In genomic region chr13:60347881-60348280, GRCm38 (mm10) we compare ENCODE assay signal across 8 mouse cellular contexts.
DNase-seq lines count a peak whose midpoint lies in the region; ATAC-seq and TF ChIP-seq lines count a peak whose summit lies in the region.

No protein-coding gene starts in this region.

- H3K4me2 ChIP-seq in lung, postnatal 0 days (replicated peaks; ENCODE audit: low read depth, low read length) = no peak overlapping the region
- no peak overlapping the region for H3K4me2 ChIP-seq in liver, postnatal 0 days (ENCODE audit: low read depth, low read length)

- no peak overlapping the region for H3K27ac ChIP-seq in lung, postnatal 0 days (ENCODE audit: low read length)
- no peak overlapping the region for H3K27ac ChIP-seq in liver, postnatal 0 days (ENCODE audit: low read depth)

- peak; percentile 26 for TF ChIP-seq CTCF in lung, postnatal 0 days (IDR thresholded peaks at IDR 0.05)
- no peak for TF ChIP-seq CTCF in liver, postnatal 0 days (IDR thresholded peaks at IDR 0.05; ENCODE audit: low read depth)

- H3K36me3 ChIP-seq in lung, postnatal 0 days (ENCODE audit: insufficient read depth, low read length) = no peaks in the 10 kb centered on the region
- H3K36me3 ChIP-seq in liver, postnatal 0 days (replicated peaks; ENCODE audit: insufficient read depth, low read length) = no peaks in the 10 kb centered on the region

- H3K4me3 ChIP-seq in lung, postnatal 0 days (ENCODE audit: low read depth, low read length) = no peak overlapping the region
- no peak overlapping the region for H3K4me3 ChIP-seq in liver, postnatal 0 days (ENCODE audit: low read depth, low read length)

- TF ChIP-seq EP300 in lung, postnatal 0 days (IDR thresholded peaks at IDR 0.05) = no peak
- no peak for TF ChIP-seq EP300 in liver, postnatal 0 days (IDR thresholded peaks at IDR 0.05; ENCODE audit: low read depth)

- H3K27me3 ChIP-seq in lung, postnatal 0 days (replicated peaks; ENCODE audit: insufficient read depth, low read length) = no peaks in the 10 kb centered on the region
- no peaks in the 10 kb centered on the region for H3K27me3 ChIP-seq in liver, postnatal 0 days (ENCODE audit: insufficient read depth, low read length)

- H3K9me3 ChIP-seq in lung, postnatal 0 days (ENCODE audit: low read length) = no peaks in the 10 kb centered on the region
- H3K9me3 ChIP-seq in liver, postnatal 0 days (ENCODE audit: low read length) = no peaks in the 10 kb centered on the region

- H3K4me1 ChIP-seq in lung, postnatal 0 days (ENCODE audit: insufficient read depth, low read depth, low read length) = no peaks in the 10 kb centered on the region
- no peaks in the 10 kb centered on the region for H3K4me1 ChIP-seq in liver, postnatal 0 days (ENCODE audit: insufficient read depth)

- peak; percentile 19 to 58 for DNase-seq in adrenal gland, adult (ENCODE audit: inconsistent age in 2 of 2, low spot score in 1 of 2)
- no peak for DNase-seq in adrenal gland, adult 18-20 months (ENCODE audit: low spot score in 2 of 2)
- no peak for DNase-seq in lung, postnatal 0 days (ENCODE audit: low spot score)
- DNase-seq in lung, postnatal 14 days = no peak
- DNase-seq in heart, postnatal 4 days = peak; percentile 45
- DNase-seq in ovary, postnatal 36 days (ENCODE audit: low spot score) = peak; percentile 26
- no peak for DNase-seq in liver, postnatal 0 days

- ATAC-seq in lung, postnatal 0 days = no peak
- no peak for ATAC-seq in liver, postnatal 0 days
- ATAC-seq in frontal cortex, adult (ENCODE audit: low TSS enrichment) = no peak

- 12% methylated on average over 7 of the region's 7 CpGs for WGBS in lung, postnatal 0 days
- WGBS in liver, postnatal 0 days (ENCODE audit: insufficient replicate concordance) = 57% methylated on average over 7 of the region's 7 CpGs

- no peak overlapping the region for H3K9ac ChIP-seq in lung, postnatal 0 days (replicated peaks; ENCODE audit: low read depth)
- H3K9ac ChIP-seq in liver, postnatal 0 days (replicated peaks) = no peak overlapping the region

Comparison
In these comparisons a context has a peak if more than half of its experiments do, and no peak if none do; other contexts are left out.
1. DNase-seq: peak in adrenal gland, adult (2 of 2), heart, postnatal 4 days (single experiment) and ovary, postnatal 36 days (single experiment); none in adrenal gland, adult 18-20 months (0 of 2), lung, postnatal 0 days (single experiment), lung, postnatal 14 days (single experiment) and liver, postnatal 0 days (single experiment).